In the genomic region with DNA sequence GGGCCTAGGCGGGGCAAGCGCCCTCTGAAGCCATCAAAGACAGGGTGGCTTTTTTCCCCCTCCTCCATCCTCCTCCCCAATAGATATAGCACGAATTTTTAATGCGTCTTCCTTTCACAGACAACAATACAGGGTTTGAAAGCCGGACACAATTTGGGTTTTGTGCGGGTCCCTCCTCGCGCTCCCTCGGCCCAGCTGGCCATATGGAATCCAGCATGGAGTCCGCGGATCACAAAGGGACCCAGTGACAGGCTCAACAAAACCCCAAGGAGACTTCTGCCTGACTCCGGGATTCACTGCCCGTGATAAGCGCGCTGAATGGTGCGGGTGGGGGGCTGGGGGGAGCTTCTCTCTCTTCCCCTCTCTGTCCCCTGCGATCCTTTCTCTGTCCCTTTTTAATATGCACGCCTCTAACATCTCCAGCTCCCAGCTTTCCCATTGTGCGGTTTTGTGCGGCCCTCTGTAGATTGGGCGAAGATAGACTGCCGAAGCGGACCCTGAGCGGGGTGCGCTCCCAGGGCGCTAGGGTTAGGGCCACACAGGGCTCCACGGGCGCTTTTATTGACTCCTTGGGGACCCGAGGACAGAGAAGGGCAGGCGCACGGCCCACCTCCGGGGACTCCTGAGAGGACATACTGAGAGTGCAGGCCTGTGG, we compare ENCODE assay signal across 14 mouse cellular contexts. TPM values are rescaled to one million over a fixed set of nuclear protein-coding genes. Genes with fewer than 3 reads are reported as not detected.
DNase-seq lines count a peak whose midpoint lies in the region; ATAC-seq lines count a peak whose summit lies in the region.
"Had no signal": no experiment of that assay in that cellular context is flagged by ENCODE, and none has a peak within 500 bp of the region (broad histone marks: within the 10 kb centered on the region; RNA-seq: fewer than 3 reads in every experiment).

No protein-coding gene starts in this region.

- H3K36me3 ChIP-seq in hindbrain, embryonic 16.5 days (ENCODE audit: control insufficient read depth, insufficient read depth, low read length) = no peaks in the 10 kb centered on the region
- H3K36me3 ChIP-seq in midbrain, embryonic 15.5 days (replicated peaks) = no peaks in the 10 kb centered on the region
- H3K36me3 ChIP-seq: limb, embryonic 13.5 days had no signal

- ATAC-seq in frontal cortex, adult (ENCODE audit: low TSS enrichment) = peak; percentile 60
- ATAC-seq in hindbrain, embryonic 16.5 days = peak; percentile 48
- ATAC-seq in midbrain, embryonic 15.5 days (replicated peaks) = peak; percentile 15; the same call in 1 of the 2 replicates
- ATAC-seq: activated CD4-positive, CD25-positive, alpha-beta regulatory T cell, adult 4 months; inflammation-experienced regulatory T-cells, adult 6 months had no signal

- peak overlapping the region; percentile 6; the same call in 1 of the 2 replicates for H3K4me2 ChIP-seq in hindbrain, embryonic 16.5 days (ENCODE audit: low read length)
- peak overlapping the region; percentile 31 for H3K4me2 ChIP-seq in midbrain, embryonic 15.5 days
- H3K4me2 ChIP-seq: limb, embryonic 13.5 days had no signal

- H3K9me3 ChIP-seq in hindbrain, embryonic 16.5 days (ENCODE audit: control insufficient read depth, low read length) = no peaks in the 10 kb centered on the region
- H3K9me3 ChIP-seq in midbrain, embryonic 15.5 days = no peaks in the 10 kb centered on the region
- H3K9me3 ChIP-seq: limb, embryonic 13.5 days had no signal

- H3K27me3 ChIP-seq in hindbrain, embryonic 16.5 days (replicated peaks; ENCODE audit: control insufficient read depth, insufficient read depth, low read length) = peaks cover 58% of the 10 kb centered on the region
- H3K27me3 ChIP-seq in midbrain, embryonic 15.5 days (replicated peaks) = peaks cover 83% of the 10 kb centered on the region

- no peak overlapping the region for H3K4me3 ChIP-seq in hindbrain, embryonic 16.5 days (ENCODE audit: low read length)
- peak overlapping the region; percentile 11 for H3K4me3 ChIP-seq in midbrain, embryonic 15.5 days
- H3K4me3 ChIP-seq: limb, embryonic 13.5 days had no signal

- no peak overlapping the region; the same call in 1 of the 2 replicates for H3K9ac ChIP-seq in hindbrain, embryonic 16.5 days (ENCODE audit: low read depth, low read length)
- H3K9ac ChIP-seq in midbrain, embryonic 15.5 days = no peak overlapping the region
- H3K9ac ChIP-seq: limb, embryonic 13.5 days had no signal

- WGBS in hindbrain, embryonic 16.5 days = 6% methylated on average over 32 of the region's 32 CpGs
- 4% methylated on average over 32 of the region's 32 CpGs for WGBS in midbrain, embryonic 15.5 days

- DNase-seq in frontal cortex, postnatal 25 days (ENCODE audit: low spot score in 2 of 2) = no peak
- DNase-seq in embryo, embryonic 10.5 days (ENCODE audit: low spot score) = peak; percentile 75
- no peak for DNase-seq in gastrocnemius, postnatal 4 days (ENCODE audit: low spot score in 2 of 2)
- DNase-seq in lung, postnatal 14 days = no peak
- DNase-seq in kidney, adult 8-10 months = no peak
- DNase-seq: gastrocnemius, postnatal 36 days; thymus, adult 18-20 months had no signal

- no peak overlapping the region for H3K27ac ChIP-seq in hindbrain, embryonic 16.5 days (ENCODE audit: low read depth, low read length)
- H3K27ac ChIP-seq in midbrain, embryonic 15.5 days = 0 out of 2 replicates have a peak overlapping the region, but pooled peaks have one; percentile 3
- H3K27ac ChIP-seq: limb, embryonic 13.5 days; macrophage had no signal

- peaks cover 12% of the 10 kb centered on the region for H3K4me1 ChIP-seq in hindbrain, embryonic 16.5 days (ENCODE audit: control insufficient read depth, insufficient read depth, low read depth, low read length)
- H3K4me1 ChIP-seq in midbrain, embryonic 15.5 days = peaks cover 28% of the 10 kb centered on the region

RNA-seq across cellular contexts. Expression of a gene that starts 13.3 kb away (rescaled TPM):
- 3.3 and 4.2 TPM in 2 replicates for polyA plus RNA-seq in hindbrain, embryonic 16.5 days (2015; fragmentation: Nextera tagmentation; extraction: Ambion mirVana)
- 6.3 and 9.4 TPM in 2 replicates for polyA plus RNA-seq in midbrain, embryonic 15.5 days (2015; fragmentation: Nextera tagmentation; extraction: Ambion mirVana)
- total RNA-seq in gastrocnemius, postnatal 4 days (2021) = under 1 TPM; 0.65 to 0.78 TPM
- total RNA-seq: gastrocnemius, postnatal 36 days had no signal
- polyA plus RNA-seq: activated CD4-positive, CD25-positive, alpha-beta regulatory T cell, adult 4 months; inflammation-experienced regulatory T-cells, adult 6 months; limb, embryonic 13.5 days; macrophage had no signal
